Mouse (Mus musculus) MN1 (cell line): ENCODE data around the gene Laptm5.
A peak's percentile ranks its signal among the peaks of the same experiment; 100 is the strongest.

Experiments
- DNase-seq: peaks from one replicate; pipeline ENCODE4 v3.0.0-alpha.2; 2016; ENCODE audit warnings: low spot score

Gene Laptm5

DNA sequence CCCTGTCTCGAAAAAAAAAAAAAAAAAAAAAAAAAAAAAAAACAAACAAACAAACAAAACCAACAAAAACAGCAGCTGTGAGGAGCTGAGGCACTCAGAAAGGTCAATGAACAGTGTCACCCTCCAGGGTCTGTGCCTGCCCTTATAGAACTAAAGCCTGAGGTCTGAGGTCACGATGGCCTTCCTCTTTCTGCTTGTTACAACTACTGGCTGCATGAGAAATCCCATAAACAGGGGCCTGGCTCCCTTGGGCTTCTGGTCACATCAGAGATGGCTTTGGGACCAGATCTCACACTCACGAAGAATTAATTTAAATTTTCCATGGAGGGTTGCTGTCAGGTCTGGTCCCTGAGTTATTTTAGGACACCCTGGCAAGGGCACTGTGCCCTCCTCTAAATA is 13.5 kb upstream of the Laptm5 start:
- DNase-seq = no peak

- DNase-seq = no peak
Observed at GRCm38 (mm10) chr4:130899782-130900427, 13.0 kb upstream of the Laptm5 start.

GRCm38 (mm10) chr4:130900746-130901145 is 12.2 kb upstream of the Laptm5 start:
- DNase-seq = peak; percentile 38

DNA sequence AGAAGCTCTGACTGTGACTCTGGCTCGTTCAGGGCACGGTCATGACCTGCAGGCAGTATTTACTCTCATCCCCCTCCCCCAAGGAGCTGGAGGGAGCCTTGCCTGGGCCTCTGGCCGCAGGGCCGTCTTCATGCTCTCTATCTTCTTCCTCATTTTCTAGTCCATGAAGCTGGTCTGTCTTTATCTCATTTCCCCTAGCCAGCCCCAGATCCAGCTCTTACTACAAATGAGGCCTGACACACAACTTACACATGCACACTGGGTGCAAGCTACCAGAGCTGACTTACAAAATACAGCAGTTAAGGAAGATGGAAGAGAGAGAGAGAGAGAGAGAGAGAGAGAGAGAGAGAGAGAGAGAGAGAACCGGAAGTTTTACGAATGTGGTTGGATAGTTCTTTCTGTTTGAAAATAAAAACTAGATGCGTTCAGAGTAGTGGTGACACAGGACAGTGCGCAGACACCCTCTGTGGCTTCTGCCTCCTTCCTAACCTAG is 10.6 kb upstream of the Laptm5 start:
- no peak for DNase-seq

- no peak for DNase-seq
Observed at GRCm38 (mm10) chr4:130905025-130905424, 7.9 kb upstream of the Laptm5 start.

DNA sequence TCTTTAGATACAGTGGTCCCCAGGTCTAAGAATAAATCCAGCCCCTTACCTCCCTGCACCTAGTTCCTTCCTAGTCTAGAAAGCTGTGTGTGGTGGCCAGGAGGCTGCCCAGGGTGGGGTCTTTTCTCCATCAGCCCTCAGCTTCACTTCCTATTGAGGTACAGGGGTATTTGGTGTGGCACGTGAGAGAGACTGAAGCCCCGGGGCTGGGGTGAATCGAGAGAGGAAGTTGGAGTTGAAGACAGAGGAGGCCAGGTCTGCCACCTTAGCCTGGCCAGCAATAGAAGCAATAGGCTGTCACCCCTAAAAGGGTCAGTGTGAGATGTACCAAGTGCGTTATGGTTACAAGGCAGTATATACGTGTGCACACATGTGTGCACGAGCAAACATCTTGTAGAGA is 7.0 kb upstream of the Laptm5 start:
- no peak for DNase-seq

GRCm38 (mm10) chr4:130906296-130906695 is 6.6 kb upstream of the Laptm5 start:
- peak; percentile 60 for DNase-seq

DNA sequence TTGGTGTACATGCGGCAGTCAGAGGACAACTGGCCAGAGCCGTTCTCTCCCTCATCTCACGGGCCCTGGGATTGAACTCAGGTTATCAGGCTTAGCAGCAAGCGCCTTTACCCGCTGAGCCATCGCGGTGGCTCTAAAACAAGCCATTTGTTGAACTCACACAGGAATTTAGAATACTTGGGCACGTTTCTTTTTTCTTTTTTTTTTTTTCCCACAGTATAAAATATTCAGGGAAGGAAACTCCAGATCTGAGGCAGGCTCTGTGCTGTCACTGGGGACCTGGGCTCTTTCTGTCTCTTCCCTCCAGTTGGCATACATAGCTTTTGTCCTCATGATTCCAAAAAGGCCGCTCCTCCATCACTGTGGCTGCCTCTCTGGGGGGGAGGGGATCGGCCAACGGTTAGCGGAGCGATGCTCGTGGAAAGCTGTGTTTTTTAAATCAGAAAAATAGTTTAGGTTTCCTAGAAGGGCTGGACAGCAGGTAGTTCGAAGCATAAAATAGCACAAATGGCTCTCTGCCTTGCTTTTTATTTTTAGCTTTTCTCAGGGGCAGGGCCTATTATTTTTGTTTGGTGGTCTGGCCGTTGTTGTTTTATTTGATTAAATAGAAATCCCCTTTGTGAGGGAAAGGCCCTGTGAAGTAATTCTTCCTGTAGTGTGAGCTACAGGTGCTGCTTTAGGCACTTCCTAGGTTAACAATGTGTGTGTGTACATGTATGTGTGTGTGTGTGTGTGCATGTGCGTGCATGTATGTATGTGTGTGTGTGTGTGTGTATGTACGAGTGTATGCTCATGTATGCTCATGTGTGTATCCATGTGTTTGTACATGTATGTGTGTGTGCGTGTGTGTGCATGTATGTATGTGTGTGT is 5.5 kb upstream of the Laptm5 start:
- no peak for DNase-seq

GRCm38 (mm10) chr4:130908133-130908532 is 4.8 kb upstream of the Laptm5 start:
- no peak for DNase-seq

DNA sequence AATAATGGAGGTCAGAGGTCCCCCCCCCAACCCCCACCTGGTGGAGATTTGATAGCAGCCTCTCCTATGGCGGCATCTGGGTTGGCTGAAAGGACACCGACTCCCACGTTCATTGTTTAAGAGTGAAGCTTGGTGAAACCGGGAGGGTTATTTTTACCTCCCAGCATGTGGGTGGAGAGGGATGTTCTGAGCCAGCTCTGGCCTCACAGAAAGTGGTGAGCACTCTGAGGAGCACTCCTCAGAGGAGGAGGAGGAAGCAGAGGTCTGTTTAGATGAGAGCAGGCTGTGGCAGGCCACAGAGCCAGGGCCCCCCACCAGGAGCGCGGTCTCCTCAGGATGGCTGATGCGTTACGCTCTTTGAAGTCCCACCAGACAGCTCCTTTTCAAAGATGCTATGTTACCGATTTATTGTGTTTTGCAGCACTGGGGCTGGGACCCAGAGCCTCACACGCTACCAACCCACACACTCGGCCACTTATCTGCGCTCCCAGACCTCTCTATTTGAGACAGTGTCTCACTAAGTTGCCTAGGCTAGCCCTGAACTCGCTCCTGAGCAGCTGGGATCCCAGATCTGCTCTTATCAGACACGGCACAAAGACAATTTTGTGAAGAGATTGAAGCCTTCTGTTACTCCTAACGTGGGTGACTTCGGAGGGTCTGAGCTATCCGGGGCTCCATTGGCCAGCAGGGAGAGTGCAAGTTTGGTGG is 3.6 kb upstream of the Laptm5 start:
- DNase-seq = no peak

DNA sequence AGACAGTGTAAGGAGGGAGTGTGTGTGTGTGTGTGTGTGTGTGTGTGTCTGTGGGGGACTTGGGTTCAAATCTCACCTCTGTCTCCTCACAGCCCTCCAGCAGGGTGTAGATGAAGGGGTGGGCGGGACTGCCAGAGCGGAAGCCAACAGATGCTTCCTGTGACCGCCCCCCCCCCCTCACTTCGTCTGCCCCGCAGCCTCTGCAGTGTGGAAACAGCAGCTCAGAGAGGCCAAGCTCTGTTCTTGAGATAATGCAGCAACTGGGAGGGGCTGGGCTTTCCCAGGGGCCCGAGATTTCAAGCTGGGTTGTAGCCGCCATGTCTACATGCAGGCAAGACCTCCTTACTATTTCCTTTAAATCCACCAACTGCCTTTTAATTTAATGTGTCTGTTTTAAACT is 2.3 kb upstream of the Laptm5 start:
- no peak for DNase-seq

- DNase-seq = no peak
Observed at GRCm38 (mm10) chr4:130912626-130913025, 299 bp upstream of the Laptm5 start.

- no peak for DNase-seq
Observed at GRCm38 (mm10) chr4:130913511-130913910, 586 bp downstream of the Laptm5 start.

- DNase-seq = no peak
Observed at GRCm38 (mm10) chr4:130914011-130914410, 1.1 kb downstream of the Laptm5 start.

GRCm38 (mm10) chr4:130914527-130914926 is 1.6 kb downstream of the Laptm5 start:
- DNase-seq = no peak

GRCm38 (mm10) chr4:130915006-130915667 is 2.2 kb downstream of the Laptm5 start:
- DNase-seq = no peak

DNA sequence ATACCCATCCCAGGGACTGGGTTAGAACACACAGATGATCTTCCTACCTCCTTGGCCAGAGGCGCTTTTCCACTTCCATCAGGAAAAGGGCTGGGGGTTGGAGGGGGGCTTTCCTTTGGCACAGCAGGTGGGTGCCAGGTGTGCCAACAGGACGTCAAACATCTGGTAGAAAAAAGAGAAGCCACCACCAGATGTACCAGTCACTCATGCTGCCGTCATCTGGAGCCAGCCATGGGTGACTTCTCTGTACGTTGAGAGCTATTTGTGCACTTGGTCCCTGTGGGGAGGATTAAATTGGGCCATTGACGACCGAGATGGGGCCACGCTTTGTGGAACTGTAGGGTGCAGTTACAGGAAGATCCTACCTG is 2.7 kb downstream of the Laptm5 start:
- DNase-seq = no peak

DNA sequence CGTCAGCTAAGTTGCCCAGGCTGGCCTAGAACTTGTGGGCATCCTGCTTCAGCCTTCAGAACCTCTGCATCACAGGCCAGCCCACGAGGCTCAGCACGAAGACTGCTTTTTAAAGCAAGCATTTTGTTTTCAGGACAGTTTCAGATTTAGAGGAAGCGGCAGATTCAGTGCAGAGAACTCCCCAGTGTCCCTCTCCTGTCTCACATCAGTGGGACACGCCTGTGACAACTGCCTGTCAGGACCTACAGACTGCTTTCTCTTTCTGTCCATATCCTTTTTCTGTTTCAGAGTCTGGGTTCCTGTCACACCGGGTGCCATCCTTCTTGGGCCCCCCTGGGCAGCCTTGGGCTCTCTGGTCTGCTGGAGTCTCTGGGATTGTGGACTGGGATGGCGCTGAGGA is 3.7 kb downstream of the Laptm5 start:
- DNase-seq = no peak

- no peak for DNase-seq
Observed at GRCm38 (mm10) chr4:130917564-130917963, 4.6 kb downstream of the Laptm5 start.

- DNase-seq = no peak
Observed at GRCm38 (mm10) chr4:130918805-130919749, 6.2 kb downstream of the Laptm5 start.

DNA sequence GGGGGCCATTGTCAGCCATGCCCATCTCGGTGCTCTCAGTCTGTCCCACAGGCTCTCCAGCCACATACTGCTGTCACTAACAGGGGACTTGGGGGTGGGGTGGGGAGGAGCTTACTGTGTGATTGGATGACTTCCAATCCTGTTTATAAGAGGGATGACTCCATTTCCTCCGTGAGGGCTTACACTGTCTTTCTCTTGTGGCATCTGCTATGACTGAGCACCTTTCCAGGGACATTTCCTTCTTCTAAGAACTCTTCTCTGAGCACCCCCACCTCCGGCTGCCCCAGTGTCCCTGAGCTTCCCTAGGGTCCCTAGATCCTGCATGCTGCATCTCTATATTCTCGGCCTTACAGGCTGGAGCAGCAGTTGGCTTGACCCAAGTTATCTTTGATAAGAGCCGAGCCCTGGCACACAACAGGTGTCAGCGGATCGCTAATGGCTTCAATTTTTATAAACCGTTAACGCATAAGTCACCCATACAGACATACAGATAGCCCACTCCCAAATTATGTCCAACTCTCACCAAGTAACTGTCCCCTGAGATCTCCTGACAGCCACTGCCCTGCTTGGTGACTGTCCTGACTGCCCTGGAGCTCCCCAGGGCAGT is 6.9 kb downstream of the Laptm5 start:
- DNase-seq = no peak
